Mouse (Mus musculus) cerebellum, adult 9-11 months (tissue): ENCODE results near the gene Tmem37.

Experiments
- DNase-seq: peaks from one replicate; pipeline ENCODE4 v3.0.0; 2022

Tmem37 gene

DNA sequence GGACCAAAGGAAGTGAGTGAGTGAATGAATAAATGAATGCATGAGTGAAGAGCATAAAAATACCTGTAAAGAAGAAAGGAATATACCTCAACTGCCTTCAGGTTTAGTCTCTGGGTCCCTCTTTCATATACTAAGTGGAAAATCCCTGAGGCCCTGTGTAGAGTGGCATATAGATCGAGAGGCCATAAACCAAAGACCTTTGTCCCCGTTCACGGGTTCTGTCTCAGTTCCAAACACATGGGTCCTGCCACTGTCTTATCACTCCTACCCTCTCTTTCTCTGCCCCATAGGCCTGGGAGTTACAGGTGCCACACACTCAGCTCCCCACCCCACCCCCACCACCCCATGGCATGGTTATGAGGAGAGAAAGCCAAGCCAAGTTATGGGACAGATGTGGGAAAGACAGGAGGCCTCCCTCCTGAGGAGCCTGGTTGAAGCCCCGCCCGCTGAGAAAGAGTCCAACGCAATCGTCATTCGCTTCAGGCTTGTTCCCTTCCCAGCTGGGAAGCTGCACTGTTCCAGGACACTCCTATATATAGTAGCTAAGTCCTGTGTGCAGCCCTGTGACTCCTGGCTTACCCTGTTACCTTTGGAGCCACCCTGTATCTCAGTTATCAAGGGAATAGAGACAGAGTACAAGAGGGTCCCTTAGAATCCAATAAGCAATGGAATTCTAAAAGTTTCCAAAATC, 17.2 kb upstream of the Tmem37 start:
- DNase-seq, result no peak

DNA sequence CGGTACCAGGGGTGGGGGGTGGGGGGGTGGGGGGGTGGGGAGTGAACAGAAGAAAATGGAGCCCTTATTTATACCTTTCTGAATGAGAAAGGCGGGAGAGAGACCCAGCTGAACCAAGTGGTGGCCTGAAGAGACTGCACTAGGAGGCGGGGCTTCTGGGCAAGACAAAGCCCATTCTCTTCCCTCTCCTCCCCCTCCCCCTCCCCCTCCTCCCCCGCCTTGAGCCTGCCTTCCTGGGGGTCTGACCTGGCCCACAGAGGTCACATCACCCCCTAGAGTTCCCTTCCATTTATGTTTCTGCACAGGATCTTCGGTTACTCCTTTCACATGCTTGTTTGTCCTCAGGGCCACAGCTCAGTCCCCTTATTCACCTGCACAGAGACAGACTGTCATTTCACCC, 15.3 kb upstream of the Tmem37 start:
- DNase-seq, result no peak

- DNase-seq, result no peak
Observed at GRCm38 (mm10) chr1:120086644-120087043, 12.8 kb upstream of the Tmem37 start.

DNA sequence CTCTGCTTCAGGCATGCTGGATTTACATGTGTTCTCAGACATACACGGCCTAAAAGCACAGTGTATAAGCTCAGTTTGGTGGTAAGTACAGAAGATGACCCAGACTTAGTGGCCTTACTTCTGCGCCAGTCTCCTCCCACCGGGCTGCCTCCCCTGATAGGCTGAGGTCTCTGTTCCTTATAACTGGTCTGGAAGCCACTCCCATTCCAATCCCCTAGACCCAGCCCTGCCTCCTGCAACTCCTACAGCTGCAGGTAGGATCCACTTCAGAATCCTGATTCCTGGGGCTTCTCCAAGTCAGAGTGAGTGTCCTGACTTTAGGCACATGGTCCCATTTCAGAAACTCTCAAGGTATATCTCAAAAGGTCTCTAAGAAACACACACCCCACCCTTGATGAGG, 11.8 kb upstream of the Tmem37 start:
- DNase-seq, result no peak

- DNase-seq, result no peak
Observed at GRCm38 (mm10) chr1:120083921-120084517, 10.1 kb upstream of the Tmem37 start.

- DNase-seq, result no peak
Observed at GRCm38 (mm10) chr1:120082957-120083585, 9.2 kb upstream of the Tmem37 start.

DNA sequence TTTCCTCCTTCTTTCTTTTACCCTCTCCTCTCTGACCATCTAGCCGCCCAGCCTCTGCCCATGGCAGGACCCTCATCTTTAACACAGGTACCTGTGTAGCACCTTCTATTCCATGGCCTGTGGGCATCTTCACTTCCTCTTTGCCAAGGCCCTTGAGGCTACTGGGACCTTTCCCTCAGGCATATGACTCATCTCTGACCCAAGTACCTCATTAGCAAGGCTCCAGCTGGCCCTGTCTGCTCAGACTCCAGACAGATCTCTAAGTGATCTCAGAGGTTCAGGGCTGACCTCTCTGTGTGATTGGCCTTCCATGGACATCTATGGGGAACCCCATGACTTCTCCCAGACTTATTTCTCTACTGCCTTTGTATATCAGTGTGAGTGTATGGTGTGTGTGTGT, 6.8 kb upstream of the Tmem37 start:
- no peak for DNase-seq

GRCm38 (mm10) chr1:120077746-120078410, 4.0 kb upstream of the Tmem37 start:
- no peak for DNase-seq

DNA sequence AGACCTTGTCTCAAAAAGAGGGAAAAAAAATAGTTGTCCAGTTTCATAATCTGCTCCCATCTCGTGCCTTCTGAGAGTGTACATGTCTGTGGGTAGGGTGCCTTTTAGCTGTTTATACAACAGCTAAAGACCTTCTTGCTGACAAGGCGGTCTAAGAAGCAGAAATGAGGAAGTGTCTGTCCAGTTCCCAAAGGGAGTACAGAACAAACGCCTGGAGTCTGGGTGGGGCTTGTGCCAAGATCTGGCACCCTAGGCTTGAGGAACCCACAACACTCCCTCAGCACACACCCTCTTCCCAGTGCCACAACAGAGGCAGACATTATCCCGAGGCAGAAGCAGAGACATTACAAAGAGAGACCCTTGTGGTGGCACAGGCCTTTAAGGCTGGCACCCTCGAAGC, 1.6 kb upstream of the Tmem37 start:
- DNase-seq, result no peak

- DNase-seq, result peak; percentile 42
Observed at GRCm38 (mm10) chr1:120074931-120075330, 1.1 kb upstream of the Tmem37 start.

DNA sequence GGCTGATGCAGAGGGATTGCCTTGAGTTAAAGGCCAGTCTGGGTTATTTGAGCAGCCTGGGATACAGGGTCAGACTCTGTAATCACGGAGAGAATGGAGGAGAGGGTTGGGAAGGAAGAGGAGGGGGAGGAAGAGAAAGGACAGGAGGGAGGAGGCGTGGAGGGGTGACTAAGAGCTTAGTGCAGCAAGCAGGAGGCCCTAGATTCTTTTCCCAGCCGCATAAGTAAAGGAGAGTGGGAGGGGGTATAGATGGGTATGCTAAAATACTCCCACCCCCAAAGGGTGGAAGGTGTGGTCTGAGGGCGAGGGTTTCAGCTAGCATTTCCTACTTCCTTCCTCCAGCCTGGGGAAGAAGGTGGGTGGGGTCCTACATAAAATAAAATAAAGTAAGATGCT, 431 bp upstream of the Tmem37 start:
- DNase-seq, result no peak

- DNase-seq, result peak; percentile 40
Observed at GRCm38 (mm10) chr1:120072900-120073299, 974 bp downstream of the Tmem37 start.

DNA sequence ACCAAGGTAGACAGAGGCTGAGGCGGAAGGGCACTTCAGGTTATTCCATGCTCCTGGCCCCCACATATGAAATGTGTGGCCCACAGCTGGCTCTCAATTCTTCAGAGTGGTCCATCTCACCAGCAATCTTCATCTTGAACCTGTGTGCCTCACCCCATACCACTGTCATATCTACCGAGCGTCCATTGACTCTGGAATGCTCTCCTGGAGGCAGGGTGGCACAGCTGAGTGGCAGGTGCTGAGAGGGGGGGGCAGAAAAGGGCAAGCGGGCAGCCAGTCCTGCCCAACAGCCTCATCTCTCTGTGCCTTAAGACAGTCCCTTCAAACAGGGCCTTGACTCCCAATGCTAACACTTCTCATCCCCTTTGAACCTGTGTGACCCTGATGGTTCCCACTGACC, 2.7 kb downstream of the Tmem37 start:
- DNase-seq, result no peak

DNA sequence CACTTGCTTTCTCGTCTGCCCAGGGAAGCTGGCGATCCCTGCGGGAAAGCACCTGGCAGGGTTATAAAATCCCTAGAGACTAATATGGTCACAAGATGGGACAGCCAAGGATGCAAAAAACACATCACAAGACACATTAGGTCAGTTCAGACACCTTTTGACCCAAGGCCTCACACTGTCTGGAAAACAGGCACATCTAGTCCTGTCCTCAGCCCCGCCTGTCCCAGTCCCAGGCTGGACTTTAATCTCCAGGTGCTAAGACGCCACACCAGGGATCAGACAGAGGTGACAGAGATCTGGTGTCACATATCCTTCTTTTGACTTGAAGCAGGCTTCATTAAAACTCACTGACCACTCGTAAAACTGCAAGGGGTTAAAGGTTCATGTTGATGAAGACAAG, 3.7 kb downstream of the Tmem37 start:
- DNase-seq, result no peak

DNA sequence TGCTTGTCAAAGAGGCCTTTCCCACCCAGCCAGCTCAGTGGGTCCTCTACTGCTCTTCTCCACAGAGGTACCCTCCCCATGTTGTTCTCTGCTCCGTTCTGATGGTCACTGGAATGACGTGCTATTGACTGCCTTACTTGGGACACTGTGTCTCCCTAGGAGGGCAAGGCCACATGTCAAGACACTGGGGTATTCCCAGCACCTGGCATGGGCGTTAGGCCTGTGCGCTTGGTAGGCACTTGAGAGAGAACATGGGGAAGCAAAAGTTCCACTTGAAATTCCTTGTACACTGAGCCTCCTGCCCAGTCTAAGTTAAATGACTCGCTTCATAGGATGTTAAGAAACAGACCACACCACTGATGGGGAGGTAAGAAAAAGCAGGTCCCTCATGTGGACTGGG, 4.8 kb downstream of the Tmem37 start:
- no peak for DNase-seq

- DNase-seq, result no peak
Observed at GRCm38 (mm10) chr1:120066625-120067024, 7.2 kb downstream of the Tmem37 start.

DNA sequence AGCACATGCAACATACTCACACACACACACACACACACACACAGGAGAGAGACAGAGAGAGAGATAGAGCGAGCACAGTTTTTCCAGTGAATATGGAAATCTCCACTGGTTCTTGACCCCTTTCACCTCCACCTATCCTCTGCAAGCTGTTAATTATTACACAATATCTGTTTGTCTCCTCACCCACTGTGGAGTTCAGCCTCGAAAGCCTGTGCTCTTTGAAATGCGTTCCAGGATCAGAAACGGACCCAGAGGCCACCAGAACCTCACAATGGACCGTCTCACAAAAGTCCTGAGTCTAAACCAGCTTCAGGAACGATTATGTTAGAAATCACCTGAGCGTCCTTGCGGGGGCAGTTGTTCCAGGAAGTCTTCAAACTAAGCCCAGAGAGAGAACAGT, 7.7 kb downstream of the Tmem37 start:
- DNase-seq, result no peak

- no peak for DNase-seq
Observed at GRCm38 (mm10) chr1:120064036-120064682, 9.7 kb downstream of the Tmem37 start.

DNA sequence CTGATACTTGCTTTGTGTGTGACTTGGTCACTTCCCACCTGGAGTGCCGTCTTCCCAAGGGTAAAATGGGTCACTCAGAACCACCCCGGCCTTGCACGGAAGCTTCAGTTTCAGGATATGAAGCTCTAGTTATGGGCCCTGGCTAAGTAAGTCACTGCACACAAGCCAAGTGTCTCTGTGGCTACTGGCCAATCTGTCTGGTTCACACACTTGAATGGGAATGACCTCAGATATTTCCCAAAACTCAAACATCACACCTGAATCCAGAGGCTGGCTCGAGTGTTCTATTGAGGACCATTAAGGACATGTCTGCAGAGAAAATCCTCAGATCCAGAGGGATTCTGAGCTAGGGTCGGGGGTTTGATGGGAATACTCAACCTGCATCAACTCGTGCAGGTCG, 11.6 kb downstream of the Tmem37 start:
- DNase-seq, result no peak

DNA sequence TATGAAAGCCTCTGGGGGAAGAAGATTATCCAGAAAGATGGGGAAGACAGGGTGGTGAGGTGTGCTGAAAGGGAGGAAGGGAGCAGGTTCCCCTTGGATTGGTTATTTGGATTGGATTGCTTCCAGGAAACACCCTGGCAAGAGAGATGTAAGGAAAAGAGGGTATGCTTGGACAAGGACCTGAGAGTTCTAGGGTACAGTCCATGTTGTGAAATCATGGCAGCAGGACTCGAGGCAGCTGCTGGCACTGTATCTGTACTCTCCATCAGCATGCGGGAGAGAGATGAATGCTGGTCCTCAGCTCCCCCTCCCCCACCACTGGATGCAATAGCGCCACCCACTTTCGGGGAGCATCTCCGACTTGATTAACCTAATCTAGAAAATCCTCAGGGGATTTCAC, 13.2 kb downstream of the Tmem37 start:
- DNase-seq, result no peak

GRCm38 (mm10) chr1:120057674-120058430, 16.0 kb downstream of the Tmem37 start:
- no peak for DNase-seq

DNA sequence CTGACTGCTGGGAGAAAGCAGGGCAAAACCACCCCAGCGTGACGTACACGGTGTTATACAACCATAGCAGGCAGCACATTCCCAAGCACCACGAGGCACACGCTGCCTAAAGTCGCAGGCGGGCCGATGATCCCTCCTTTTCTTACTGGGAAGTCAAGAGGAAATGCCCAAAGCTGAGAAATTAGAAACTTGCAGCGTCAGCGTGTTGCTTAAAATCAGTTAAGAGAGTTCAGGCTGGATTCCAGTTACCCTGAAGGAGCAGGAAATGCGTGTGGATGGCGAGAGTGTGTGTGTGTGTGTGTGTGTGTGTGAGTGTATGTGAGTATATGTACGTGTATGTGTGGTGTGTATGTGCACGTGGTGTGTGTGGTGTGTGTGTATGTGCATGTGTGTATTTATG, 16.8 kb downstream of the Tmem37 start:
- DNase-seq, result no peak

DNA sequence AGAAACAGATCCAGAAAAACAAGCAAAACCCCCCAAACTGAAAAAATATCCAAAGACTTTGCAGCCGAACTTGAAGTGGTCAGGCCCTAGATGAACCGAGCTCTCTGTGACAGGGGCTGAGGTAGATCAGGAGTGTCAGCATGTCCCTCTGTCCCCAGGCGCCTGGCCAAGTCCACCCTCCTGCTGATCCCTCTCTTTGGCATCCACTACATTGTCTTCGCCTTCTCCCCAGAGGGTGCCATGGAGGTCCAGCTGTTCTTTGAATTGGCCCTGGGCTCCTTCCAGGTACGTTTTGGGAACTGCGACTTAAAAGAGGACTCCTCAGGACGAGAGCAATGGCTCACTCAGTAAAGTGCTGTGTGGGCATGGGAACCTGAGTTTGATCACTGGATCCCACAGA, 17.6 kb downstream of the Tmem37 start:
- peak; percentile 53 for DNase-seq
